Mouse (Mus musculus) R1 (cell line): ENCODE data around the gene Gfod1.

Experiments used
- DNase-seq: peaks from one replicate; pipeline ENCODE4 v3.0.0-alpha.2; 2018; ENCODE audit warnings: low read depth, low spot score

Gene Gfod1

GRCm38 (mm10) chr13:43167721-43168120 is 136.3 kb downstream of the Gfod1 start:
- DNase-seq: no peak

DNA sequence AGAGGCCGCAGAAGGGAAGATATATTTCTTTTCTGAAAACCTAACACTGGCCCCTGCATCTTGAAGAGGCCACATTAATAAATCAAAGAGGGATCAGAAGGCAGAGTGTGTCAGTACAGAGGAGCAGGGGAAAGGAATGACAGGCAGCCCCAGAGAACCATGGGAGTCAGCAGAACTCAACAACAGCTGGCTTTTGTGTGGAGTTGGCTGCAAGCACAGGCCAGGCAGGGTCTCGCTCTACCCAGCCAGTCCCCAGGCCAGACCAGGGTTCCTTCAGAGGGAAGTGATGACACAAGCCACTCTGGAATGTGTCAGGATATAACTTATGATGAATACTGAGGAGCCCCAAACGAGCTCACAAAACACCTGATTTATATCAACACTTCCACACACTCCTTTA is 144.5 kb downstream of the Gfod1 start:
- no peak for DNase-seq

- no peak for DNase-seq
Observed at GRCm38 (mm10) chr13:43158281-43158680, 145.7 kb downstream of the Gfod1 start.

DNA sequence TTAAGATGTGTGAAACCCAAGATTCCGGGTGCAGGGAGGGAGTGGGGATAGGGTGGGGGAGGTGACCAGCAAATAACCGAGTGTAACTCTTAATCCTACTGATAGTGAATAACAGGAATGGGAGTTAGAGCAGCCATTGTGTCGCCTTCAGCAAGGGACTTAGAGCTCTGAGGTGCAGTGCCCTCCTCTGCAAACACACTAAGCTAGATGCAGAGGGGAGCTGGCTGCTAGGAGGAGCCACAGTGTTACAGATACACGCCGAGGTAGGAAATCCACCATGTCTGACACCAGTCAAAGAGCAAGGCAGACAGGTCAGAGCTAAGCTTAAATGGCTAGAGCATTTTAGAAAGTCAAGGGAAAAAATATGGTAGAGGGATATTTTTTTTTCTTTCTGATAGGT is 146.6 kb downstream of the Gfod1 start:
- DNase-seq: no peak

DNA sequence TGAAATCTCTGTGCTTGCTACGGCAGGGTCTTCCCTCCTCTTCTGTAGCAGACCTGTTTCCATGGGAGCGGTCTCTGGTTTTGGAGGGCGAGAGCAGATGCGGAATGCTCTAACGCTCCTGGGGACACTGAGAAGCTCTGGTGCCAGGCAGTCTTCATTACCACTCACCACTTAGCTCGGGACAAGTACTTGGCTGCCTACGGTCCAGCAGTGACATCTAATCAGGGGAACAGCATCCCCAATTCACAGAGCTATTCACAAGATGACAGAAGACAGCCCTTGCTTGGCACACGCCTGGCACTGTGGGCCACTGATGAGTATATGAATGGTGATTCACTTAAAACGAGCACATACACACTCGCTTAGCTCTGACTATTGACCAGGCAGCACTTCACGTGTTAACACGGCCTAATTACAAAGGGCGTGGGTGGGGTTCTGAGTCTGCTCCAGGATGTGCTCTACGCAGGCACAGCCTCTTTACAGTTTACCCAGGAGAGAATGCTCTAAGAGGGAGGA is 151.9 kb downstream of the Gfod1 start:
- DNase-seq: peak; percentile 30

GRCm38 (mm10) chr13:43149661-43150060 is 154.3 kb downstream of the Gfod1 start:
- no peak for DNase-seq

DNA sequence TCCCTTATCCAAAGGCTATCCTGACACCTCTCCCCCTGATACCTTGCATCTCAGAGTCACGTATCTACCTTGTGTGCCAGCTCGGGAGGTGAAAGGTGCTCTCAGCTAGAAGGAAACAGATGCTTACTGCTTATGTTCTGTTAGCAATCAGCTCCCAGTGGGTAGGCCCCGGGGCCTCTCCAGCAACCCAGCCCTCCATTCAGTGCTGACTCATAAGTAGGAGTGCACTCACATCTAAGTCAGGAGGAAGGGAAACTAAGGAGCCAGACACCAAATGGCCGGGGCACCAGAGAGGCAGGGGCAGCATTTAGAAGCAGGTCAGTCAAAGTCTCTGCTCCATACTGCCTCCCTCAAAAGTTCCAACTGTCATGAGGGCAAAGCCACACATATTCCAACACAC is 155.3 kb downstream of the Gfod1 start:
- DNase-seq: no peak

- DNase-seq: no peak
Observed at GRCm38 (mm10) chr13:43146515-43147258, 157.3 kb downstream of the Gfod1 start.
